Mouse (Mus musculus) bone marrow macrophage, adult 2 months (primary cell): Measurements from ENCODE around the gene Gpcpd1.

Source experiments
- CTCF ChIP-seq: IDR thresholded peaks from 2 replicates; pipeline ENCODE4 v1.5.1; 2012; ENCODE audit warnings: low read depth, mild to moderate bottlenecking, low read length, moderate library complexity
- POLR2A ChIP-seq: IDR thresholded peaks from 2 replicates; pipeline ENCODE4 v1.6.1; 2012; ENCODE audit warnings: mild to moderate bottlenecking, low read depth, low read length, borderline replicate concordance

DNA sequence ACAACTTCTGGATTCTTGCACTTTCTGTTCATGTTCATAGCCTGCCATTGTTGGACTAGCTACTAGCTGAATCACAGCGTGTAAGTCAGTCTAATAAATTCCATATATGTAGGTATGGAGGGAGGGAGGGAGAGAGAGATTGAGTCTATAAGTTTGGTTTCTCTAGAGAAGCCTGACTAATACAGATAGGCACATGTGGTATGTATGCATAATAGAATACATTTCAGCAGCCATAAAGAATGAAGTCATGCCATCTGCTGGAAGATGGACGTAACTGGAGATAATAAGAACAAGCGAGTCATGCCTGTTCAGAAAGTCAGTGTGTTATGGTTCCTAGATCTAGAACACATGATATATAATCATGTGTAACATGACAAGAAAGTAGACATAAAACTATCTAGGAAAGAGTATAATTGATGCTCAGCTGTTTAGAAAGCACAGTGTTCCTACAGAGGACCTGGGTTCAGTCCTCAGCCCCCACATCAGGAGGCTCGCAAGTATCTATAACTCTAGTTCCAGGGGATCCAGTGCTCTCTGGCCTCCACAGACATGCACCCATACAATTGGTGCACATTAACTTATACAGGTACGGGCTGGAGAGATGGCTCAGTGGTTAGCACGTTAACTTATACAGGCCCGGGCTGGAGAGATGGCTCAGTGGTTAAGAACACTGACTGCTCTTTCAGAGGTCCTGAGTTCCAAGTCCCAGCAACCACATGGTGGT lies 90.0 kb downstream of the Gpcpd1 start:
- no peak for TF ChIP-seq CTCF
- TF ChIP-seq POLR2A = no peak
